Mouse (Mus musculus): ENCODE results near the gene Pla2g16. TPM values are rescaled to one million over a fixed set of nuclear protein-coding genes. Genes with fewer than 3 reads are reported as not detected.

Gene Pla2g16
- polyA plus RNA-seq, 1 experiment from 2014 or later: 18.1 TPM

DNA sequence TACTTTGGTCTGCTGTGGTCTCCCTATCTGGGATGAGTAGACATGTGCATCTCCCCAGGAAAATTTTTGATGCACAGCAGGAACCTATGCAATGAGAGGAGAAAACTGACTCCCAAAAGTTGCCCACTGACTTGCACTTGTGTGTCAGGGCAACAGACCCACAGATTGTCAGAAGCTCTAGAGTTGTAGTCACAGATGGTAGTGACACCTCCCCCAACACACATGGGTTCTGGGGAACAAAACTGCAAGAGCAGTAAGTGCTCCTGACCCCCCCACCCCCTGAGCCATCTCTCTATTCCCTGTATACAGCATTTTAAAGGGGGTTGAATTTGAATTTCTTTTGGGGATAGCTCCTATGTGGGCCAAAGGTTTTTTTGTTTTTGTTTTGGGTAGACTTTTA lies 33.5 kb downstream of the Pla2g16 start:
- Histone ChIP-seq H3K36me3 (ENCODE audit: control insufficient read depth, insufficient read depth, low read length) (no peaks in the 10 kb centered on the region), H3K27ac (replicated peaks; ENCODE audit: low read depth, low read length) (no peak overlapping the region), H3K9me3 (ENCODE audit: control insufficient read depth, low read length) (no peaks in the 10 kb centered on the region), H3K4me1 (ENCODE audit: control insufficient read depth, insufficient read depth, low read length) (no peaks in the 10 kb centered on the region), H3K27me3 (replicated peaks; ENCODE audit: control insufficient read depth, insufficient read depth, low read length) (no peaks in the 10 kb centered on the region), H3K4me2 (ENCODE audit: low read depth, low read length) (no peak overlapping the region), H3K9ac (ENCODE audit: low read depth, low read length) (no peak overlapping the region), H3K4me3 (ENCODE audit: low read depth, low read length) (no peak overlapping the region)
- DNase-seq (ENCODE audit: low spot score) (no peak), ATAC-seq (ENCODE audit: low read depth) (no peak)

DNA sequence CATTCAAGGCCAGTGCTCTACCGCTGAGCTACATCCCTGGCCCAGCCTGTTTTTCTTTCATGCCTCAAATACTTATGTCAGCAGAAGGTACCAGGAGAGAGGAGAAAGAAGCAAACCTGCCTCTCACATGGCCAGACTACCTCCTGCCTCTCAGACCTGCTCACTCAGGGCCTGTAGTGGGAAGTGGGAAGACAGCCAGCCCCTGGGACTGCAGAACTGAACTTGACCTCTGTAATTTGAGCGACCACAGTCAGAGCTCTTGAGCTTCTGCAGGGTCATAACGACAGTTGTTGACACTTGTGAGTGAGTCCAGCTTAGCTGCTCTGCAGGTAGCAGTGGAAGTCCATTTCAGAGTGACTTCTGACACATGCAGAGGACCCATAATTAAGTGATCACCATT lies 34.8 kb downstream of the Pla2g16 start:
- Histone ChIP-seq H3K9ac (ENCODE audit: low read depth, low read length) (no peak overlapping the region), H3K4me3 (ENCODE audit: low read depth, low read length) (no peak overlapping the region), H3K4me2 (ENCODE audit: low read depth, low read length) (no peak overlapping the region), H3K4me1 (ENCODE audit: control insufficient read depth, insufficient read depth, low read length) (no peaks in the 10 kb centered on the region), H3K27ac (replicated peaks; ENCODE audit: low read depth, low read length) (no peak overlapping the region), H3K27me3 (replicated peaks; ENCODE audit: control insufficient read depth, insufficient read depth, low read length) (no peaks in the 10 kb centered on the region), H3K36me3 (ENCODE audit: control insufficient read depth, insufficient read depth, low read length) (no peaks in the 10 kb centered on the region), H3K9me3 (ENCODE audit: control insufficient read depth, low read length) (no peaks in the 10 kb centered on the region)
- ATAC-seq (ENCODE audit: low read depth) (no peak), DNase-seq (ENCODE audit: low spot score) (no peak)
- WGBS: 29% methylated on average over 3 of the region's 3 CpGs

DNA sequence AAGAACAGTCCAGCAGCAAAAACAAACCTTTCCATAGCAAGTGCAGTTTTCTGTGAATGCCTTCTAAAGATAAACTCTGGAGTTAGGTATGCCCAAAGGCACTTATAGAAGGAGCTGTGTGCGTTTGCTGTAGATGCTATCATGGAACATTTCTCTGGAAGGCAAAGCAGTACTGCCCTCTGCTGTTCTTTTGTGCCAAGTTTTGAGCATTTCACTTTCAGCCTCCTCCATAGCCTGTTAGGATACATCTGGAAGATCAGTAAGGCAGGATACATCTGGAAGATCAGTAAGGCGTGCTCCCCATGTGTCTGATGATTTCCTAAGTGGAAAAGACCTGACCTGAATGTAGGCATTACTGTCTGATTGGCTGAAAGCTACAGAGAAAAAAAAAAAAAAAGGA lies 38.3 kb downstream of the Pla2g16 start:
- peak; percentile 81 for DNase-seq (ENCODE audit: low spot score)
- H3K9me3 ChIP-seq (ENCODE audit: control insufficient read depth, low read length): no peaks in the 10 kb centered on the region
- no peak for ATAC-seq (ENCODE audit: low read depth)

DNA sequence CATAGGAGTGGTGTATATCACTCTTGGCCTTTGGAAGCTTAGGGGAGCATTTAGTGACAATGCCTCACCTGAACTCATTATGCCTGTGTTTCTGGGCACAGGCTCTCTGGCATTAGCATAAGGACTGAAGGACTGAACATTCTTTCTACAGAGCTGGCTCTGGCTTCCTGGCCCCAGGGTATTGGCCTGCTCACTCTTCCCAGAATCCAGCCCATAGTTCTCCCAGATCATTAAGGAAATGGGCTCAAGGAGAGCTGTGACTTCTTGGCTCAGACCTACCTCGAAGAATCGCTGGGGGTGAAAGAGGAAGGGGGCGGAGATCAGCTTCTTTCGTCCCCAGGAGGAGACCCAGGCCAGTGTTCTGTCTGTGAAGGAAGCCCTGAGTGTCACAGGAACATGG lies 41.2 kb downstream of the Pla2g16 start:
- Histone ChIP-seq H3K4me3 (ENCODE audit: low read depth, low read length) (no peak overlapping the region), H3K4me2 (ENCODE audit: low read depth, low read length) (no peak overlapping the region), H3K36me3 (ENCODE audit: control insufficient read depth, insufficient read depth, low read length) (no peaks in the 10 kb centered on the region), H3K27me3 (replicated peaks; ENCODE audit: control insufficient read depth, insufficient read depth, low read length) (no peaks in the 10 kb centered on the region), H3K9me3 (ENCODE audit: control insufficient read depth, low read length) (no peaks in the 10 kb centered on the region), H3K27ac (replicated peaks; ENCODE audit: low read depth, low read length) (no peak overlapping the region), H3K4me1 (ENCODE audit: control insufficient read depth, insufficient read depth, low read length) (no peaks in the 10 kb centered on the region), H3K9ac (ENCODE audit: low read depth, low read length) (no peak overlapping the region)
- ATAC-seq (ENCODE audit: low read depth) (no peak), DNase-seq (ENCODE audit: low spot score) (no peak)
- WGBS: 20% methylated on average over 4 of the region's 4 CpGs

More for the DNA sequence above, 38.3 kb downstream of the Pla2g16 start:
- H3K36me3 ChIP-seq (ENCODE audit: control insufficient read depth, insufficient read depth, low read length): no peaks in the 10 kb centered on the region
- H3K9ac ChIP-seq (ENCODE audit: low read depth, low read length): no peak overlapping the region
- H3K4me1 ChIP-seq (ENCODE audit: control insufficient read depth, insufficient read depth, low read length): no peaks in the 10 kb centered on the region
- no peaks in the 10 kb centered on the region for H3K27me3 ChIP-seq (replicated peaks; ENCODE audit: control insufficient read depth, insufficient read depth, low read length)
- 7% methylated on average over 2 of the region's 2 CpGs for WGBS
- H3K4me2 ChIP-seq (ENCODE audit: low read depth, low read length): no peak overlapping the region
- H3K4me3 ChIP-seq (ENCODE audit: low read depth, low read length): no peak overlapping the region
- H3K27ac ChIP-seq (replicated peaks; ENCODE audit: low read depth, low read length): no peak overlapping the region

DNA sequence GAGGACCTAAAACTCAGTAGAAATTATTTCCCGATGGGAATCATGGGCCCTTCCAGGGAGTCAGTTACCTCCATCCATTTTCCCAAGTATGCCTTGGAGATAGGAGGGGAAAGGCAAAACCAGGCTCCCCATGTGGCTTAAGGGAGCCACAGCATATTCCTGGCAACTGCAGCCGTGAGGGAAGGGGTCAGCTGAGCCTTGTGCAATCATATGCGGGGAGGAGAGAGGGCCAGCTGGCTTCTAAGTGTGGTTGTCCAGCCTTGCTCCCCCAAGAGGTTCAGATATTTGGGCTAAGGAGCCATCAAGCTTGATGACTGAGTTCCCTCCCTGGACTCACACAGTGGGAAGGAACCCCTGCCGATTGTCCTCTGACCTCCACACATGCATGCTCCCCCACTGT lies 44.3 kb downstream of the Pla2g16 start:
- Histone ChIP-seq H3K27ac (replicated peaks; ENCODE audit: low read depth, low read length) (no peak overlapping the region), H3K4me2 (ENCODE audit: low read depth, low read length) (no peak overlapping the region), H3K27me3 (replicated peaks; ENCODE audit: control insufficient read depth, insufficient read depth, low read length) (no peaks in the 10 kb centered on the region), H3K4me1 (ENCODE audit: control insufficient read depth, insufficient read depth, low read length) (peaks cover 9% of the 10 kb centered on the region; the same call in 1 of the 2 replicates), H3K9ac (ENCODE audit: low read depth, low read length) (no peak overlapping the region), H3K36me3 (ENCODE audit: control insufficient read depth, insufficient read depth, low read length) (no peaks in the 10 kb centered on the region), H3K9me3 (ENCODE audit: control insufficient read depth, low read length) (no peaks in the 10 kb centered on the region), H3K4me3 (ENCODE audit: low read depth, low read length) (no peak overlapping the region)
- ATAC-seq (ENCODE audit: low read depth) (no peak), DNase-seq (ENCODE audit: low spot score) (no peak)
- WGBS: 84% methylated on average over 4 of the region's 4 CpGs

DNA sequence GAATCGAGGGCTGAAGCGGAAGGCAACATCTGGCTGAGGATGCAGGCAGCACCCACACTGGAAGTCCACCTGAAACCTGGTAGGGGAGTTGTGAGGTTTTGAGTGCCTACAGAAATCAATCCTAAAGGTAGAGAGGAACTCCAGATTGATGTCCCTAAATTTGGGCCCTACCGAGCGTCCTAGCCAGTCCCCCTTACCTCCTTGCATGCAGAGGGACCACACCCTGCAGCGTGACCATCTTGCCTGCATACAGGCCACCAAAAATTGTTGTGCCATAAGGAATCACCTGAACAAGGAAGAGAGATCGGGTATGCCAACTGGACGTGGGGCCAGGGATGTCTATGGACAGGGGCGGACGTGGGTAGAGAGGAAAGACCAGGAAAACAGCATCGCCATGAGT lies 46.8 kb downstream of the Pla2g16 start:
- Histone ChIP-seq H3K9me3 (ENCODE audit: control insufficient read depth, low read length) (no peaks in the 10 kb centered on the region), H3K27ac (replicated peaks; ENCODE audit: low read depth, low read length) (no peak overlapping the region), H3K27me3 (replicated peaks; ENCODE audit: control insufficient read depth, insufficient read depth, low read length) (no peaks in the 10 kb centered on the region), H3K4me1 (ENCODE audit: control insufficient read depth, insufficient read depth, low read length) (peaks cover 9% of the 10 kb centered on the region; the same call in 1 of the 2 replicates), H3K9ac (ENCODE audit: low read depth, low read length) (no peak overlapping the region), H3K4me3 (ENCODE audit: low read depth, low read length) (no peak overlapping the region), H3K36me3 (ENCODE audit: control insufficient read depth, insufficient read depth, low read length) (no peaks in the 10 kb centered on the region), H3K4me2 (ENCODE audit: low read depth, low read length) (no peak overlapping the region)
- WGBS: 91% methylated on average over 10 of the region's 10 CpGs
- no peak for ATAC-seq (ENCODE audit: low read depth)
- no peak for DNase-seq (ENCODE audit: low spot score)

DNA sequence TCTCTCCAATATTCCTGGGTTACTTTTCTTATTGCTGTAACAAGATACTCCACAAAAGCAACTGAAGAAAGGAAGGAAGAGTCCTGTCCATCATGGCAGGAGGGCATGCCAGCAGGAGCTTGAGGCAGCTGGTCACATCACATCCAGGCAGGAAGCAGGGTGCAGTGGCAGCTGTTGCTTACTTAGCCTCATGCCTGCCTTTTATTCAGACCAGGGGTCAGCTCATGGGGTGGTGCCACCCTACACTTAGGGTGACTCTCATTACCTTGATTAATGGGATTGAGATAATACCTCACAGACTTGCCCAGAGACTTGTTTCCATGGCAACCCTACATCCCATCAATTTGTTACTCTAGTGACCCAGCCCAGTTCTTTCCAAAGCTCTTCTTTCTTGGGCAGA lies 47.8 kb downstream of the Pla2g16 start:
- Histone ChIP-seq H3K9me3 (ENCODE audit: control insufficient read depth, low read length) (no peaks in the 10 kb centered on the region), H3K9ac (ENCODE audit: low read depth, low read length) (no peak overlapping the region), H3K4me2 (ENCODE audit: low read depth, low read length) (no peak overlapping the region), H3K27ac (replicated peaks; ENCODE audit: low read depth, low read length) (no peak overlapping the region), H3K27me3 (replicated peaks; ENCODE audit: control insufficient read depth, insufficient read depth, low read length) (no peaks in the 10 kb centered on the region), H3K4me1 (ENCODE audit: control insufficient read depth, insufficient read depth, low read length) (peaks cover 9% of the 10 kb centered on the region; the same call in 1 of the 2 replicates), H3K4me3 (ENCODE audit: low read depth, low read length) (no peak overlapping the region), H3K36me3 (ENCODE audit: control insufficient read depth, insufficient read depth, low read length) (no peaks in the 10 kb centered on the region)
- ATAC-seq (ENCODE audit: low read depth): no peak
- DNase-seq (ENCODE audit: low spot score): no peak

DNA sequence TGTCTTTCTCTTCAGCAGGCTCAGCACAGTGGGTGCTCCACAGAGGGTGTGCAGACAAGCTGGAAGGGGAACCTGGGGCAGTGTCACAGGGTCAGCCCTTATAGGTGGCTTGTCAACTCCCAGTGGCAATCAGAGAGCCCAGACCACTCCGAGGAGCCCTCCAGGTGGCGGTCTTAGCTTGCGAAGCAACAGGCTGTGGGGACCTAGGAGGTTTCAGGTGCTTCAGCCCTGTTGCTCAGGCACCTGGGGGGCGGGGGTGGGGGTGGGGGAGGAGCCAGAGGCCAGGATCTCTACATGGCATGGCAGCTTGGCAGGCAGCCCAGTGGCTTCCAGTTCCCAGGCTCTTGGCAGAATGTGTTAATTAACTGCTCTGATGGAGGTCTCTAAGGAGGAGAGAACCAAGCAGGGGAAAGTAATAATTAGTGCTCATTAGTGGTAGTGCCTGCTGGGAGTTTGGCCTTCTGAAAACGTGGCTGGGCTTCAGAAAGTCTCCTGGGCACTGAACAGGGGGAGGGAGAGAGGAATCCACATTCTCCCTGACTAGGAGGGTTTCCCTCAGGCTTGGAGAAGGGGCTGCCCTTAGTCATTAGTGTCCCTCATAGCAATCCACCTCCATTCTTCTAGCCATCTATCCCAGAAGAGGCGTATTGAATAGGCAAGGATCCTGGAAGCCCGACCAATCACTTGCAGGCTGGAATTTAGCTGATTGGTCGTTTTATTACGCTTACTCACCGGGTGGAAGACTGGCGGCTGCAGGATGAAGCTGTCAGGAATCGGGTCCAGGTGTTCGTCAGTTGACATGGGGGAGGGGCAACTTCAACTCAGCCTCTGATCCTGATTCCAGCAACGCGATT lies 48.9 kb downstream of the Pla2g16 start:
- Histone ChIP-seq H3K9me3 (ENCODE audit: control insufficient read depth, low read length) (no peaks in the 10 kb centered on the region), H3K4me3 (ENCODE audit: low read depth, low read length) (peak overlapping the region; percentile 23), H3K4me2 (ENCODE audit: low read depth, low read length) (peak overlapping the region; percentile 60), H3K27ac (replicated peaks; ENCODE audit: low read depth, low read length) (peak overlapping the region; percentile 34; the same call in 1 of the 2 replicates), H3K9ac (ENCODE audit: low read depth, low read length) (peak overlapping the region; percentile 35; the same call in 1 of the 2 replicates), H3K4me1 (ENCODE audit: control insufficient read depth, insufficient read depth, low read length) (peaks cover 9% of the 10 kb centered on the region; the same call in 1 of the 2 replicates), H3K36me3 (ENCODE audit: control insufficient read depth, insufficient read depth, low read length) (no peaks in the 10 kb centered on the region), H3K27me3 (replicated peaks; ENCODE audit: control insufficient read depth, insufficient read depth, low read length) (no peaks in the 10 kb centered on the region)
- ATAC-seq (ENCODE audit: low read depth) (peak; percentile 82), DNase-seq (ENCODE audit: low spot score) (peak; percentile 92)
- WGBS: 4% methylated on average over 15 of the region's 15 CpGs

Measured in embryonic facial prominence, embryonic 14.5 days (tissue).